Mouse (Mus musculus): ENCODE measurements around the gene 1110065P20Rik. TPM values are rescaled to one million over a fixed set of nuclear protein-coding genes. Genes with fewer than 3 reads are reported as not detected.

The 1110065P20Rik gene
- polyA plus RNA-seq, 2 experiments from 2014 or later = 2.3 to 3.3 TPM

DNA sequence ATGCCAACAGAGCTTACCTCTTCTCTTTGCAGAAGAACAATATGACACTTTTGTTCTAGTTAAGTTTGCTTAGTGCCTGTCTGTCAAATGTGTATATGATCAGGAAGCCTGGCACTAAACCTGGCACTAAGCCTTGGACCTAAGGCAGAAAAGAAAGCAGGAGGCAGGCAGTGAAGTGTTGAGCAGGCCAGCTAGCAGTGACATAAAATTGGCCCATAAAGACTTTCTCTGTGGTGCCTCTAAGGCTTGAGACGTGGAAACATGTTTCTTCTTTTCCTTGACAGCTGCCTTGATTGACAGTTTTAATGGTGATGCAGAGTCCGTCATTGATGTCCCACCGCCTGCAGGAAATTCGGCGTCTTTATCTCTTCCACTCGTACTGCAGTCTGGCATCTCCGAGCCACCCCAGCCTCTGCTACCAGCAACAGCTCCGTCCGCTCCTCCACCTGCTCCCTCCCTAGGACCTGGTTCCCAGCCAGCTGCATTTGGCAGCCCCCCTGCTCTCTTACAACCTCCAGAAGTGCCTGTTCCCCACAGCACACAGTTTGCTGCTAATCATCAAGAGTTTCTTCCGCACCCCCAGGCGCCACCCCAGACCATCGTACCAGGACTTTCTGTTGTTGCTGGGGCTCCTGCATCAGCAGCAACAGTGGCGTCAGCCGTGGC is 12.8 kb downstream of the 1110065P20Rik start:
- no peak for ATAC-seq

DNA sequence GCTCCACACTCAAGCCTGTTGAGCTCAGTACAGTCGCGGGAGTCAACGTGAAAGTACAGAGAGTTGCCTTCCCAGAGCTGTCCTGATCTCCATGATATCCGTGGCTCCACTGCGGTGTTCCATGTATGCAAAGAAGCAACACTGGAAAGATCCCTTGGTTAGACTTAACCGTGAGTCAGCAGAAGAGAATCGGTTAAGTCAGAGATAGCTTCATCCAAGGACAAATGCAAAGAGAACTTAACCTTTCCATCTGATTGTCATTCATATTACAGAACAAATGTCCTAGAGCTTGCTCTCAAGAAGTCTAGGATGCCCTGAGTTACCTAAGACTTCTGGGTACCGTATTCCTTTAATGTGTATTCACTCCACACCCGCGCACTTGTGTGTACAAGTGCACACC is 18.2 kb downstream of the 1110065P20Rik start:
- ATAC-seq = no peak

DNA sequence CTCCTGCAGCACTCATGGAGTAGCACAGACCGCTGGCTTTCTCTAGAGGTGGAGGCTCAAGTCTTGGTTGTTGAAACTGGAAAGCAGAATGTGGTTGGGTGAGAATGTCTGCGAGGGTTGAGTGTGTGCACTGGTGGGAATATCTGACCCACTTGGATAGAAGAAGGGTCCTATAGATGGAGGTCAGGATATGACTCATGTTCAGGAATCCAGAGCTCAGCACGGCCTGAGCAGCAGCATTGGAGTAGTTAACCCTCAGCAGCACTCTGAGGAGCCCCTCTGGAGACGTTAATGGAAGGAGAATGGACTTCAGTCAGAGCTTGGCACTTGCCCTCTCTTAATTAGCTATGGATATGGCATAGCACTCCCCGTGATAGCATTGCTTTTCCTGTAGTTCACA is 21.3 kb downstream of the 1110065P20Rik start:
- ATAC-seq = no peak

GRCm38 (mm10) chr4:124825371-124825965 is 25.5 kb downstream of the 1110065P20Rik start:
- ATAC-seq = no peak

- ATAC-seq = no peak
Measured at GRCm38 (mm10) chr4:124824967-124825366, 26.0 kb downstream of the 1110065P20Rik start.

GRCm38 (mm10) chr4:124818832-124819231 is 32.2 kb downstream of the 1110065P20Rik start:
- ATAC-seq = no peak

- no peak for ATAC-seq
Measured at GRCm38 (mm10) chr4:124817803-124818202, 33.2 kb downstream of the 1110065P20Rik start.

GRCm38 (mm10) chr4:124815901-124816300 is 35.1 kb downstream of the 1110065P20Rik start:
- no peak for ATAC-seq

DNA sequence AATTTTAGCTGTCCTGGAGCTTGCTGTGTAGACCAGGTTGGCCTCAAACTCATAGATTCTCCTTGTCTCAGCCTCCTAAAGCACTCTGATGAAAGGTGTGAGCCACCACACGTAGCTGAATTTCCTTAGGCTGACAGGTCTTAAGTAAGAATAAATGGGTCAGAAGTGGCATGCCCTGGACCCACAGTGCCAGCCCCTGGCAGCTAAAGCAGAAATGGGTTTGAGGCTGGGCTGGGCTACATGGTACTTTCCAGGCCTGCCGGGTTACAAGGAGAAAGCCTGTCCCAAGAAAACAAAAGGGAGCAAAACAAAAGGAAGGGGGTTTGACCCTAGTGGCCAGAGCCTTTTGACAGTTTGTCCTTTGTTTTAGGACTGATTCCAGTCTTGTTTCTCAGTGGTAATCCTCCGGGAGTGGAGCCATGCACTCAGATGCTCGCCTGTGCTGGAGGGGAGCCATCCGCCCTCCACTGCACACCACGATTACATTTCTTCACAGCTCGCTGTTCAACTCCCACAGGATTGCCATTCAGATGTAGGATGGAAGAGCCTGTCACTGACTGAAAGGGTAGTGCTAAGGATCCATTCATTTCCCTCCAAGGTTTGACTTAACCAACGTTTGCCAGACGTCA is 39.5 kb downstream of the 1110065P20Rik start:
- ATAC-seq = no peak

DNA sequence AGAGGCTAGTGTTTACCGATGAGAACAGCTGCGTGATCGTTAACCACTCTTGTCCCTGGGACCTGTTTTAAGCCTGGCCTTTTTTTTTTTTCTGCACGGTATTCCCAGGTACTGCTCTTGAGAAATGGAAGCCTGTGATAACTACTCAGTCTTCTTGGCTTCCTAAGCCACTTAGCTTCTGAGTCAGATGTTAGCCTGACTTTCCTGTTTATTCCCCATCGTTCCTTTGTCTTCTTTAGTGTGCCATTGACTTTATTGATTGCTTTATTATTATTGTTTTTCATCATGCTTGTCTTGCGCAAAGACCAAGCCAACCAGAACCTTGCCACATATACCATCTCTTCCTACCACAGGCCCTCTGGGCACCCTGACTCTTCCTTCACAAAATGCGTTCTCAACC is 40.9 kb downstream of the 1110065P20Rik start:
- no peak for ATAC-seq

GRCm38 (mm10) chr4:124809136-124809883 is 41.7 kb downstream of the 1110065P20Rik start:
- no peak for ATAC-seq

DNA sequence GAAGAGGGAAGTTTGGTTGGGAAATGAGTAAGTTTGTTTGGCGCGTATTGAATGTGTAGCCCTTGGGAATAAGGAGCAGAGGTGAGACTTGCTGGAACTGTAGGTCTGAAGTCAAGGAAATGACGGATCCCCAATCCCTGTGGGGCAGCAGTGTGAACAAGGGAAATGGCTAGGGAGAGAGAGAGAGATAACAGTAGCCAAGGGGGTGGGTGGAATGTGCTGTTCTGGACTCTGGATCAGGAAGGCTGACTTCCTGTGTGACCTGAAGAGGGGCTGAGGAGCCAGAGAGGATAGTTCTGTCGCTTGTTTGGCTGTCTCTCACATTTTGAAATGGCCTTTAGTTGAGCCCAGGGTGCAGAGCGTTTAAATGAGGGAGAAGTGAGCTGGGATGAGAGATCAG is 42.5 kb downstream of the 1110065P20Rik start:
- ATAC-seq = no peak

DNA sequence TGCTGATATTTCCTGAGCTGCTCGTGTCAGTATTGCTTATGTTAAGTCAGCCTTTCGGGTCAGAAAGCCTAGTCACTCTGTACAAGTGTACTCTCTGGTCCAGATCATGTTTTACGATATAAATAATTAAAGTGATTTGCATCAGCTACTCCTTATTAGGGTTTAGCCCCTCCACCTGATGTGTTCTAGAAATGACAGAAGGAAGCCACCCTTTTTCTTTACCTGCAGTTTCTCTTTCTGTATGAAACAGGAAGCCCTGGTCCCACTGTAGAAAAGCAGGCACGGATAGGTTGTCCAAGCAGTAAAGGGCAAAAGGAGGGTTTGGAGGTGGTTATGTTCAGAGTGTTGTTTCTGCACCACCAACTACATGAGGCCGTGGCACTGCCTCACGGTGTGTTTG is 47.6 kb downstream of the 1110065P20Rik start:
- ATAC-seq = no peak

DNA sequence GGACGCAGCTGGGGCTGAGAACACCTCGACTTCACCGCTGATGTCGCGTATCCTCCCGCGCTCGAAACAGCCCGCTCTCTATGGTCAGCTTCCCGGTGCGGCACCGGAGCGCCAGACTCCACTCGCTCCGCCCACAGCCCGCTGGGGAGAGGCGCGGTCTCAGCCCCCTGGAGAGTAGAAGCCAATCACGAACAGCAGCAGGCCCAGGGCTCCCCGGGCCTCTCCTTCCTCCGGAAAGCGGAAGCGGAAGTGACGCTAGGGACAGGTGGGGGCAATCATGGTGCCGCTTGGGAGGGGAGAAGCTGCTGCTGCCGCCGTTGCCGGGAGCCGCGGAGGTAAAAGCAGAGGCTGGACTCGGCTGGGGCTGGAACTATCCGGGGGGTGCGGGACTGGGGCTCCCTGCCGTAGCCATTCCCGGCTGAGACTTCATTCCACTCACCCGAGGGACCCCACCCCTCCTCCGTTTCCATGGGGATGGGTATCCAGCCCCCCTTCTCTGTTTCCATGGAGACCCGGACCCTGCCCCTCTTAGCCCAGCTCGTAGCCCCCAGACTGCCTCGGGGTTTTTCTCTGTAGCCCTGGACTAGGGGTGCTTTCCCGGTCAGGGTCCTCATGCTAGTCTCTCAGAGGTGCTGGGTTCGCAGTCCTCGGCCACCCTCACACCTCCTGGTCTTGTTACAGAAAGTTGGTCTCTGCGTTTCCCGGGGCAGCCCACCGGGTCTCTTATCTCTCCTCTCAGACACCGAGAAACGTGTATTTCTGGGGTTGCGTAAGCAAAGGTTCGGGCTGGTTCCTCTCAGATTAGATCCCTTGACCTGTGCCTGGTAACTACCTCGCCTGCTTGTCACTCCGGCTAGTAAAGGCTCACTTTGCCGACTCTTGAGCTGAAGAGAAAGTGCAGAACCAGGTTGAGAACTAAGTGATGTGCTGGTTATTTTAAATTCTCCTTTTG is 48.4 kb downstream of the 1110065P20Rik start:
- ATAC-seq = peak; percentile 99

DNA sequence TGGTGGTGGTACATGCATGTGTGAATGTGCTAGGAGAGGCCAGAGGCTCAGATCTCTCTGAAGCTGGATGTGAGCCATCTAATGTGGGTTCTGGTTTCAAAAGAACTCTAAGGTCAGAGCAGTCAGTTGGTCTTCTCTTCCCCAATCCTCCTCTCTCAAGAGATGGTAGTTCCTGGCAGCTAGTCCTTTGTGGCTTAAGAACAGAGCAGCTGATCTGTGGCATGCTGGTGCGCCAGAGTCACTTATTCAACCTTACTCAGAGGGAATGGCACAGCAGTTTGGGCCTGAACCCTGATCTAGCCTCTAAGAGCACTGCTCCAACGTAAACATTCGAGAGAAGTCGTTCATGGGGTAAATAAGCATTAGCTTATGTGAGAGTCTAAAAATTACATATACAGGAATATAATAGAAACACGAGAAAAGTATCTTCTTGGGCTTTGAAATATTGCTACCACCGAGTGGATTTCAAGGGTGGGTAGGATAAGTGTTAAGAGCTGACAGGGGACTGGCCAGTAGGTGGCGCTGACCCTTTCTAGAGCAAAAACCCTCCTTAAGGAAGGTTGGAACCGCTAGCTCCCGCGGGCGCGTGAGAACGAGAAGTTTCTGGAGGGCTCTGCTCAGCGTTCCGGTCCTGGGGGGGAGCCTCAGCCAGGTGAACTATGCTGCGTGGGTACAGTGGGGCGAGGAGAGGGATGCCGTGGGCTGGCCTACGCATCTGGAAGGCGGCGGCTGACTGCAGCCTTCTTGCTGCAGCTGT is 49.3 kb downstream of the 1110065P20Rik start, which contains the start of gene Mtf1:
Mtf1 (plus strand) TSS at position 553 of the 757 bp plus-strand sequence.
- ATAC-seq = peak; percentile 68

Other genes starting within 250 kb of the 1110065P20Rik start
- gene 3100002H09Rik, start 240.4 kb downstream of the 1110065P20Rik start, polyA plus RNA-seq (2017; shearing (Covaris generic)) = not detected
- not detected for gene Pou3f1, start 194.4 kb downstream of the 1110065P20Rik start, polyA plus RNA-seq (2017; shearing (Covaris generic))
- gene Utp11, start 157.6 kb downstream of the 1110065P20Rik start, polyA plus RNA-seq (2017; shearing (Covaris generic)) = 10 to 100 TPM; 83.1 to 87.9 TPM
- 10 to 100 TPM in 1 of 2 experiments, 1 to 10 TPM in 1; 6.6 to 11.0 TPM for gene Fhl3, start 150.5 kb downstream of the 1110065P20Rik start, polyA plus RNA-seq (2017; shearing (Covaris generic))
- gene Sf3a3, start 136.4 kb downstream of the 1110065P20Rik start, polyA plus RNA-seq (2017; shearing (Covaris generic)) = 100 to 1,000 TPM; 104 to 108 TPM
- 100 to 1,000 TPM in 1 of 2 experiments, 10 to 100 TPM in 1; 88.0 to 146 TPM for gene Inpp5b, start 109.3 kb downstream of the 1110065P20Rik start, polyA plus RNA-seq (2017; shearing (Covaris generic))
- gene Mtf1, start 49.1 kb downstream of the 1110065P20Rik start, polyA plus RNA-seq (2017; shearing (Covaris generic)) = 10 to 100 TPM; 16.0 to 16.7 TPM
- gene Yrdc, start 517 bp downstream of the 1110065P20Rik start, polyA plus RNA-seq (2017; shearing (Covaris generic)) = 1 to 10 TPM; 4.9 to 5.6 TPM
- gene Maneal, start 11.0 kb upstream of the 1110065P20Rik start, polyA plus RNA-seq (2017; shearing (Covaris generic)) = under 1 TPM; 0.58 to 0.62 TPM
- gene Epha10, start 29.7 kb upstream of the 1110065P20Rik start, polyA plus RNA-seq (2017; shearing (Covaris generic)) = not detected
- 10 to 100 TPM; 13.0 to 24.8 TPM for gene 9930104L06Rik, start 85.9 kb upstream of the 1110065P20Rik start, polyA plus RNA-seq (2017; shearing (Covaris generic))
- 10 to 100 TPM; 12.6 to 31.4 TPM for gene Cdca8, start 88.1 kb upstream of the 1110065P20Rik start, polyA plus RNA-seq (2017; shearing (Covaris generic))
- gene Rspo1, start 135.2 kb upstream of the 1110065P20Rik start, polyA plus RNA-seq (2017; shearing (Covaris generic)) = not detected
- gene Gnl2, start 165.4 kb upstream of the 1110065P20Rik start, polyA plus RNA-seq (2017; shearing (Covaris generic)) = 10 to 100 TPM; 72.3 to 96.7 TPM
- gene Dnali1, start 214.5 kb upstream of the 1110065P20Rik start, polyA plus RNA-seq (2017; shearing (Covaris generic)) = not detected
- 1 to 10 TPM; 5.1 to 8.8 TPM for gene Snip1, start 215.5 kb upstream of the 1110065P20Rik start, polyA plus RNA-seq (2017; shearing (Covaris generic))
- gene Meaf6, start 233.9 kb upstream of the 1110065P20Rik start, polyA plus RNA-seq (2017; shearing (Covaris generic)) = 10 to 100 TPM; 56.7 to 74.8 TPM

Data from CD4-positive, CD25-positive, alpha-beta regulatory T cell, adult 4 months (primary cell).